Mouse (Mus musculus) ovary, adult 18-20 months (tissue): ENCODE measurements around the gene Tcam1.
"Not testable (repeated sequence)": the region's sequence is repeated elsewhere in the genome, so short reads cannot be mapped to it uniquely, and the experiment has no call there.

Experiments
- DNase-seq: peaks from one replicate; pipeline ENCODE4 v3.0.0; 2022; ENCODE audit warnings: low spot score, mixed read lengths

The Tcam1 gene

DNA sequence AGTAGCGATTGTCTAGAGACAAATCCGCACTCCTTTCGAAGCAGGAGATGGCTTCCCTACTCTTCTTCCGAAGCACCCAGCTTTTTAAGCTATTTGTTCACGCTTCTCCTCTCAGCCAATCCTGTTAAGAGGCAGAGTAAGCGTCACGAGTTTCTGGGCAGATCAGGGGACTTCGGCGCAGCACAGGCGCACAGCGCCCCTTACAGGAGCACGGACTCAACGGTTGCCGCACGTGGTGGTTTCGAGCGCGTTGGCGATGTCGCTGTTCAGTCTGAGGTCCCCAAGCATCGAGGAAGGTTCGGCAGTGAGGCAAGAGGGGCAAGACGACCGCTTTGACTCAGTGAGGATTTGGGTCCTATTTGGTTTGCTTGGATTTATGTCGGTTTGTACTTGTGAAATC, at the start of gene Tcam1:
Gene Tcam1 (plus strand): TSS at position 219 of the 400 bp plus-strand sequence.
- peak; percentile 79 for DNase-seq

DNA sequence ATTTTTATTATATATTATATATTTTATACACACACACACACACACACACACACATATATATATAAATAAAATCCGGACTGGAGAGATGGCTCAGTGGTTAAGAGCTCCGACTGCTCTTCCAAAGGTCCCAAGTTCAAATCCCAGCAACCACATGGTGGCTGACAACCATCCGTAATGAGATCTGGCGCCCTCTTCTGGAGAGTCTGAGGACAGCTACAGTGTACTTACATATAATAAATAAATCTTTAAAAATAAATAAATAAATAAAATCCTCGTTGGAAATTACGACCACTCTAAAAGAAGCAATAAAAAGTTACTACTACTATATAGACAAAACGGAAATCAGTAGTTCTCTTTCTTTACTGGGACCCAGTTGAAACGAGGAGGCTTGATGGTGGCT, 42.5 kb upstream of the Tcam1 start:
- not testable (repeated sequence) for DNase-seq

DNA sequence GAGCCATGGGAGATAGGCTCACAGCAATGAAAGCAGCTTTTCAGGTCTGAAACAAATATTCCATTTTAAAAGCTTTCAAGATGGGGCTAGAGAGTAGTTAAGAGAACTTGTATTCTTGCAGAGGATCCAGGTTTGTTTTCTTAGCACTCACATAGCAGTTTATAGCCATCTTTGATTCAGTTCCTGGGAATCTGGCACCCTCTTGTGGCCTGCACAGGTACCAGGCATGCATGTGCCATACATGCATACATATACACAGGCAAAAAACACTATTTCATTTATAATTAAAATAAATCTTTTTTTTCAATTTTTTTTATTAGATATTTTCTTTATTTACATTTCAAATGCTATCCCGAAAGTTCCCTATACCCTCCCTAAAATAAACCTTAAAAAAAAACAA, 29.6 kb upstream of the Tcam1 start:
- DNase-seq: no peak

DNA sequence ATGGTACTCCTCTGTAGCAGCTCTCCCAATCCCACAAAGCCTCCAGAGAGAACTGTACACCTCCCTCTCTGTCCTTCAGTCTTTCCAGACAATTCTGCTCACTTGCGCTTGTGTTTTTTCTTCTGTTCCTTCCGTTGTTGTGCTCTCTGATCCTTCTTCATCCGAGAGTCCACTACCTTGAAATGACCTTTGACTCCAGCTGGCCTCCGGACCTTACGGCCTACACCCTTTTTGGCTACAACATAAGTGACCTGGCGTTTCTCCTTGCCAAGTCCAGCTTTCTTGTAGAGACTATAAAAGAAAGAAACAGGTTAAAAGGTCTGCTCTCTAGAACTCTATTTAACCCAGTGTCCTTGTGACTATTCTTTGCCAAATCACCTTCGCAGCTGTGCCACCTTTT, 27.1 kb upstream of the Tcam1 start:
- DNase-seq: no peak

- DNase-seq: no peak
These were observed 21.7 kb upstream of the Tcam1 start for GRCm38 (mm10) chr11:106254767-106255166.

DNA sequence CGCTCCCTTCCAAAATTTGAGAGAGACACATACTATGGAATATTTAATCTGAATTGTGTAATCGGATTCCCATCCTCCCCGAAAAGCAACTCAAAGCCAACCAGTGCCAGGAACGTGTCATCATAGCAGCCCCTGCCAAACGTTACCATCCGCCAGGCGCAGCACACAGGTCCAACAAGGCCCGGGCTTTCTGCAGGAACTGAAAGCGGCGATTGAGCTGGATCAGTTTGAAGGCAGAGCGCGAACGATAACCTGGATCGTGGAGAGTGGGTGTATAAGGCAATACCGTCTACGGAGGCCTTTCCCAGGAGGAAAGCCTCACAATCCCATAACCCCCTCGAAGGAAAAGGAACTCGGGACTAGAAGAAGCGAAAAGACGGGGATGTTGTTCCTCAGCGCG, 21.3 kb upstream of the Tcam1 start:
- DNase-seq: no peak

DNA sequence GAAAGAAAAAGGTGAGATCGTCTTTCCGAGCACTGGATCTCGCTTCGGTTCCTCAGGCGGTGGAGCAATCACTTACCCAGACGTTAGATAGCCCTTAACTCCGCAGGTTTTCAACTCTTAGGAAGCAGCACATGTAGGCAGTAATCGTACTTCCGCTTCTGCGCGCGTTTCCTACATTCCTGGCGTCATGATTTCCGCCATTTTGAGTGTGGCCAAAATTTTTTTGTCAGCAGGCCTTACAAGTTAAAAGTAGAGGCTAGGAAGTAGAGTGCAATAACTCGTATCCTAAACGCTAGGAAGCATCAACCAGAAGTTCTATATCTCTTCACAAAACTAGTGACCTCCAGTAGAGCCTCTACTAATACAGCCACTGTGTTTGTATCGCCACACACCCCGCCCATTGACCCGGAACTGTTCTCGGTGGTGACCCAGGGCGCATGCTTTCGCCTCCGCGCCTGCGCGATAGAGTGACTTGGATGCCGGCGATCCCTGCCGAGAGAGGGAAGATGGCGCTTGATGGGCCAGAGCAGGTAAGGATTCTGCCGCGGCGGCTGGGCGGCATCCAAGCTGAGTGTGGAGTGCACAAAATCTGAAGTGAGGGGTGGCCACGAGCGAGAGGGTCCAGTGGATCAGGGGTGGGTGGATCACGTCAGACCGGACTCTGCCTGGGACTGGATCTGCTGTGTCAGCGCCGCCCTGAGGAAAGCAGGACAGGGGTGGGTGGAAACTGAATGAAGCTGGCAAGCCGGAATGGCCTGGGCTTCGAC, 20.6 kb upstream of the Tcam1 start, which contains the start of the genes Ftsj3 and Psmc5:
Gene Ftsj3 (minus strand): TSS at position 395 of the 767 bp plus-strand sequence.
Gene Psmc5 (plus strand): TSS at position 470 of the 767 bp plus-strand sequence.
- DNase-seq: peak; percentile 93

- DNase-seq: no peak
These were observed 19.7 kb upstream of the Tcam1 start for GRCm38 (mm10) chr11:106256775-106257174.

GRCm38 (mm10) chr11:106260826-106261450, 15.5 kb upstream of the Tcam1 start:
- DNase-seq: no peak

DNA sequence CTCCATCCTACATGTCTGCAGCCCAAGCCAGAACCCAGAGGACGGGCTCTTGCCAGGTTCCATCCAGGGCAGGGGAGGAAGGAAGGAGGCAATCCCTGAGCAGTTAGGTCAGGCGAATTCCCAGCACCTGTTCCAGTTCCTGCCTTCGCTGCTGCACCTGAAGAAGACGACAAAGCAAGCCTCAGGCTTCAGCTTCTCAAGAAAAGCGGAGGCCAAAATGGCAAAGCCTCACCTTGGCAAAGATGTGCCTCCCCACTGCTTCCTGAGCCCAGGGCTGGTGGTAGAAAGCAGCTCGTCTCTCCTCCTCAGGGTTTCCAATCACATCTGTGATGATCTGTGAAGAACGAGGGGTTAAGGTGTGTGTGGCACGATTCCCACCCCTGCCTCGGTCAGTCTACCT, 12.5 kb upstream of the Tcam1 start:
- no peak for DNase-seq

DNA sequence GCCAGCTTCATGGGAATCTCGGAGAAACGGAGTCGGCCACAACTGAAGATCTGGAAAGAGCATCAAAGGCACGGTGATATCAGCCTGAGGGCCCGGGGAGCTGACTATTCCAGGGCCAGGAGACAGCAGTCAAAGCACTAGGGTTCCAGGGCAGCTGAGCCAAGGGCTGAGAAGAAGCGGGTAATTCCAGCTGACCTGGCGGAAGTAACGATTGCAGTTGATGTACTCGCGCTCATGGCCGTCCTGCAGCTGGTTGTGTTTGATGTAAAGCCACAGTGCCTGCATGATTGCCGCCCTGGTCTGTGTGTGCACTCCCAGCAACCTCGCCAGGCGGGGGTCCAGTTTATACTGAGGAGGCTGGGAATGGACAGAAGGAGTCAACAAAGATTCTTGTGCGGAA, 11.5 kb upstream of the Tcam1 start:
- DNase-seq: no peak

GRCm38 (mm10) chr11:106265570-106265969, 10.9 kb upstream of the Tcam1 start:
- DNase-seq: no peak

GRCm38 (mm10) chr11:106266431-106266830, 10.0 kb upstream of the Tcam1 start:
- no peak for DNase-seq

GRCm38 (mm10) chr11:106267311-106267852, 9.1 kb upstream of the Tcam1 start:
- no peak for DNase-seq

GRCm38 (mm10) chr11:106267871-106268270, 8.6 kb upstream of the Tcam1 start:
- no peak for DNase-seq

GRCm38 (mm10) chr11:106268326-106269059, 8.0 kb upstream of the Tcam1 start:
- DNase-seq: peak; percentile 66

GRCm38 (mm10) chr11:106269060-106269431, 7.4 kb upstream of the Tcam1 start:
- no peak for DNase-seq

DNA sequence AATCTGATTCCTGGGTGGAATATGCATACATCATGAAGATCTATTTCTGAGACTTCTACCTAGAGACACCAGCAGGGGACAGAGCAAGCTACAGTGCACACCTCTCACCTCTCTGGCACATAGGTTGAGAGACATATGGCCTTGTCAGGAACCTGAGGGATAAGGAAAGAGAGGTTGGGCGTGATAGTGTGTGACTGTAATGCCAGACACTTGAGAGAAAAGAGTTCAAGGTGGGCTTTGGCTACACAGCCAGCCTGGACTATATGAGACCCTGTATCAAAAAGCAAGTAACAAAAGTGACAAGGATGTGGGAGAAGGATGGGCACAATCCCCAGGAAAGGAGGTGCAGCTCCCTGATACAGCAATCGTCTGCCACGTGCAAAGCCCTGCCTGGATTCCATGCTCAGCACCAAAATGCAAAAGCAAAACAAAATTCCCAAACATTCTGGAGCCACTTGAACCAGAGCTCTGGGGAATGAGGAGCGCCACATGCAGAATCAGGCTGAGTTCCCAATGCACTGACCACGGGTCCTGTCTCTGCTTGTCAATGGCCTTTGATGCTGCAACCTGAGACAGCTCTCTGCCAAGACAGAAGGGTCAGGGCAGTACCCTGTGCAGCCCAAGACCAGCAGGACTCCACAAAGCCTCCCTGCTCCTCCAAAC, 5.2 kb upstream of the Tcam1 start:
- DNase-seq: no peak

DNA sequence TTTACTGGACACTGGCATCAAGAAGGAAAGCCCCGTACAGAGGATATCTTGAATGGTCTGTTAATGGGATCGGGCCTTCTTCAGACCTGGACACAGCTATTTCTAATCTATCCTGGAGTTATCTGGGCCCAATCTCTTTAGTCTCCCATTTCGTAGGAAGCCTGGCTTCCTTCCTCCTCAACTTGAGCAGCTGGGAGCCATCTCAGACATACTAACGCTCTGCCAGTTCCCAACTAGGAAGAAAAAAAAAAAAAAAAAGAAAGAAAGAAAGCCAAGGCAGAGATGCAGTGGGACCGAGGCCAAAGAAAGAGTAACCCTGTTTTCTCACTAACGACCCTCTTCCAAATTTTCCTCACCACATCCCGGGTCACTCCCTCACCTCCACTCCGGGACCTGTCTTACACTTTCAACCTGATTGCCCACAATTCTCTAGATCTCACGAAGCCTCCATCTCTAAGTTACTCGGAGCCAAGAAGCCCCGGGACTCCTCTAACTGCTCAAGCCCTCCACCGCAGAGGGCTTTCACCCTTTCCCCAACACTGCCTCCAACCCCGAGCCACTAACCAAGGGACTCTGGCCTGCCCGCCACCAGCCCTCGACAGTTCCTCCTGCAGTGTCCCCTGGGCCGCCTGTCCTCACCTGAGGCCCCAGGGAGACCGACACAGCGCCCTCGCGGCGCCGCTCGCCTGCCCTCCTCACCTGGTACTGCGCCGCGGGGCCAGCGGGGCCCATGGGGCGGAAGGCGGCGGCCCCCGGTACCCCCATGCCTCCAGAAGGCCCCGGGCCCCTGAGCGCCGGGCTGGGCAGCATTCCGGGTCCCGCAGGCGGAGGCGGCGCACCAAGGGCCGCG, 4.5 kb upstream of the Tcam1 start:
- no peak for DNase-seq

DNA sequence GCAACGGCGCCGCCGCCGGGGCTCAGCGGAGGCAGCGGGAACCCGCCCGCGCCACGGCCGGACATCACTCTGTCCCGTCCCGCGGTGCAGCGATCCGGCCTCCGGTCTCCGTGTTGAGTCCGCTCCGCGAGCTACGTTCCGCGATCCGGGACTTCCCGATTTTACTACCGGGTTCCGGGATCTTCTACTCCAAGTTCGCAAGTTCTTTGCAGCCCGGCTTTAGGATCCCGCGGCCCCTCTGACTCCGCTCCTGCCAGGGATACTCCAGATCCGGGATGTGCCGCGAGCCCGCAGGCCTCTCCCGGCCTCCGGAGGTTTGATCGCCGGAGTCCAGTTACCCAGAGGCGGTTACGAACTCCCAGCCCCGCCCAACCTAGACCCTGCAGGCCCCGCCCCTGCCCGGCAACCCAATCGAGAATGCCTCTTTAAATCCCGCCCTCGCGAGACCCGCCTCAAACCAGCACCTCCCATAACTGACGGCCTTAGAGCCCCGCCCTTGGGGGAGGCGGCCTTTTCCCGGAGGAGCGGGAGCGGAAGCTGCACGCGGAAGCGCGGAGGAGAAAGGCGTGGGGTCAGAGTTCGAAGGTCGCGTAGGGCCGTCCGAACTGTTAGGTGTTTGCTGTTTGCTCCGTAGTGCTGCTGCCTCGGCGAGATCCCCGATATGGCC, 3.7 kb upstream of the Tcam1 start, which contains the start of gene Smarcd2:
Gene Smarcd2 (minus strand): TSS at position 329 of the 667 bp plus-strand sequence.
- DNase-seq: peak; percentile 100
